Mouse (Mus musculus) brain, embryonic 14.5 days (tissue): ENCODE measurements around the gene Fntb.

ENCODE experiments used
- CTCF ChIP-seq: fragments of 200-500 bp; IDR thresholded peaks from 2 replicates; pipeline ENCODE4 v1.5.1; 2012; ENCODE audit warnings: inconsistent platforms, mild to moderate bottlenecking, moderate library complexity, borderline replicate concordance; ENCODE audit not compliant: insufficient read depth, insufficient read length; ENCODE audit errors: extremely low read depth
- POLR2A ChIP-seq: fragments of 200-500 bp; IDR thresholded peaks from 2 replicates; pipeline ENCODE4 v1.6.1; 2012; ENCODE audit warnings: mild to moderate bottlenecking, inconsistent platforms, borderline replicate concordance; ENCODE audit not compliant: poor library complexity, insufficient read depth, insufficient read length, severe bottlenecking; ENCODE audit errors: extremely low read depth

GRCm38 (mm10) chr12:76920990-76921389, 155.6 kb downstream of the Fntb start:
- TF ChIP-seq CTCF (no peak), POLR2A (no peak)
